Mouse (Mus musculus) limb, embryonic 11.5 days (tissue): ENCODE measurements around the gene Prelp. TPM values are rescaled to one million over a fixed set of nuclear protein-coding genes. Genes with fewer than 3 reads are reported as not detected.
A peak's percentile ranks its signal among the peaks of the same experiment; 100 is the strongest.

Experiments
- ATAC-seq: fragments of 200-750 bp; cut with Nextera tagmentation; 2 replicates; pipeline ENCODE4 v1.8.0; 2017; ENCODE audit warnings: low read depth; ENCODE audit not compliant: insufficient number of reproducible peaks, low FRiP score, low TSS enrichment
- DNase-seq: peaks from one replicate; pipeline ENCODE4 v3.0.0-alpha.2; 2015; ENCODE audit warnings: low spot score
- H3K27ac ChIP-seq: fragments of 300-500 bp; sonication (generic); replicated peaks from 2 replicates; pipeline ENCODE4 v1.5.1; 2014; ENCODE audit warnings: low read depth, mild to moderate bottlenecking, low read length
- H3K27me3 ChIP-seq: fragments of 300-500 bp; sonication (generic); 2 replicates; pipeline ENCODE4 v1.6.1; 2014; ENCODE audit warnings: mild to moderate bottlenecking, low read length, mixed read lengths; ENCODE audit not compliant: control insufficient read depth, insufficient read depth
- H3K36me3 ChIP-seq: fragments of 300-500 bp; sonication (generic); 2 replicates; pipeline ENCODE4 v1.6.1; 2014; ENCODE audit warnings: mild to moderate bottlenecking, low read length, moderate library complexity, mixed read lengths; ENCODE audit not compliant: control insufficient read depth, insufficient read depth
- H3K4me1 ChIP-seq: fragments of 300-500 bp; sonication (generic); 2 replicates; pipeline ENCODE4 v1.6.1; 2014; ENCODE audit warnings: low read length, mixed read lengths; ENCODE audit not compliant: control insufficient read depth, insufficient read depth
- H3K4me2 ChIP-seq: fragments of 300-500 bp; sonication (generic); 2 replicates; pipeline ENCODE4 v1.6.1; 2014; ENCODE audit warnings: low read depth, mild to moderate bottlenecking, moderate library complexity; ENCODE audit not compliant: severe bottlenecking
- H3K4me3 ChIP-seq: fragments of 300-500 bp; sonication (generic); 2 replicates; pipeline ENCODE4 v1.5.1; 2014; ENCODE audit warnings: low read depth, low read length
- H3K9ac ChIP-seq: fragments of 300-500 bp; sonication (generic); 2 replicates; pipeline ENCODE4 v1.6.1; 2014; ENCODE audit warnings: mild to moderate bottlenecking, low read length
- H3K9me3 ChIP-seq: fragments of 300-500 bp; sonication (generic); 2 replicates; pipeline ENCODE4 v1.6.1; 2016; ENCODE audit warnings: low read length; ENCODE audit not compliant: control insufficient read depth
- WGBS: fragments of 180-500 bp; shearing (Covaris S2); extraction: QIAGEN DNeasy Blood & Tissue Kit; methylation state at CpG from one replicate; pipeline ENCODE4 v1.1.7; 2014; 5-methylcytosine and 5-hydroxymethylcytosine counted together
- polyA plus RNA-seq: library from polyadenylated mRNA; unstranded; fragments of >200 nt; fragmentation: Nextera tagmentation; extraction: Ambion mirVana; gene quantifications from 2 replicates; pipeline ENCODE4 v1.2.1, GENCODE M21; 2014

Prelp gene
- polyA plus RNA-seq, 1 experiment from 2014 or later, result 1.5 TPM

DNA sequence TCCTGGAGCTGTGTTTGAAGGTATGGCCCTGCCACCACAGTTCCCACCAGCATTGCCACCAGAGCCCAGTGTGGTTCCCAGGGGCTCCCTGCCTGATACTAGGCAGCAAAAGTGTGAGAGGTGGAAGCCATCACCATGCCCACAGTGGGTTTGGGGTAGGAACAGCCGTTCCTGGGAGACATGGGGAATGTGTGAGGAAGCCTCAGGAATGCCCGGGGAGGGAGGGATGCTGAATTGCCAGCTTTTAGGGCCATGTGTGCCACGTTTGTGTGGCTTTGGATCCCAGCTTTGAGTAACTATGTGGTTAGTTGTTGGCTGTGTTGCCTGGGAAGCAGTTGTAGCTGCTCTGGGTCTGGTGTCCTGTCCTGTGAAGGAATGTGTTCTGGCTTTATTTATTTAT, 20.7 kb upstream of the Prelp start:
- Histone ChIP-seq H3K9ac (no peak overlapping the region), H3K27ac (no peak overlapping the region), H3K4me3 (no peak overlapping the region), H3K9me3 (no peaks in the 10 kb centered on the region; the same call in 1 of the 2 replicates), H3K36me3 (no peaks in the 10 kb centered on the region), H3K4me1 (peaks cover 9% of the 10 kb centered on the region), H3K27me3 (no peaks in the 10 kb centered on the region), H3K4me2 (no peak overlapping the region; the same call in 1 of the 2 replicates)
- DNase-seq, result no peak
- ATAC-seq, result no peak
- 67% methylated on average over 3 of the region's 3 CpGs for WGBS

DNA sequence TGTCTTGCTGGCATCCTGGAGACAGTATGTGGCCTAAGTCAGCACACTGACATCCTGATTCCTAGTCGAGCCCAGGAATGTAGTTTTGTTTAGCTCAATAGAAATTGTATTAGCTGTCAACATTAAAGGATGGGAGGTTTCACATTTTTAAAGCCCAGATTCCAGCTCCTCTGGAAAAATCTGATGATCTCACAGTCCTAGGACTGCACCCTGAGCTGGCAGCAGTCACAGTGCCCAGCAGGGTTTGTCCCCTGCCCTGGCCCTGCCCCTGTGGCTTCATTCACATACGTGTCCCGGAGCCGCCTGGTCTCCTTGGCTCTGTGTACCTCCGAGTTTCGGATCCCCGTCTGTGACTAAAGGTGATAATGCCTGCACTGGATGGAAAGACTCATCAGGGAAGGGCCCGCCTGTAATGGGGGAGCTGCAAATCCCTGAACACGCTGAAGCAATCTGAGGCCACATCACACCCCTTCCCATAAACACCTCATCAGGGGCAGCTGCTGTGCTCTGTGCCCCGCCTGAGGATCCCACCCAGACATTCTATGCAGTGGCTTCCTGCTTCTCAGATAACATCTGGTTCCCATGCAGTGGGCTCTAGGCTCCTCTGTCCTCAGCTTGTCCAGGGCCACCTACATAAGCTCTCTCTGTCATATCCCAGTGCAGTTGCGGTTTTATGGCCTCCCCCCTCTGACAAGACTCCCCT, 20.1 kb upstream of the Prelp start:
- H3K4me2 ChIP-seq, result no peak overlapping the region; the same call in 1 of the 2 replicates
- H3K9me3 ChIP-seq, result no peaks in the 10 kb centered on the region; the same call in 1 of the 2 replicates
- no peaks in the 10 kb centered on the region for H3K27me3 ChIP-seq
- no peaks in the 10 kb centered on the region for H3K36me3 ChIP-seq
- 25% methylated on average over 11 of the region's 11 CpGs for WGBS
- ATAC-seq, result peak; percentile 85
- no peak overlapping the region for H3K27ac ChIP-seq
- no peak overlapping the region for H3K4me3 ChIP-seq
- peaks cover 9% of the 10 kb centered on the region for H3K4me1 ChIP-seq
- DNase-seq, result peak; percentile 78
- no peak overlapping the region for H3K9ac ChIP-seq

DNA sequence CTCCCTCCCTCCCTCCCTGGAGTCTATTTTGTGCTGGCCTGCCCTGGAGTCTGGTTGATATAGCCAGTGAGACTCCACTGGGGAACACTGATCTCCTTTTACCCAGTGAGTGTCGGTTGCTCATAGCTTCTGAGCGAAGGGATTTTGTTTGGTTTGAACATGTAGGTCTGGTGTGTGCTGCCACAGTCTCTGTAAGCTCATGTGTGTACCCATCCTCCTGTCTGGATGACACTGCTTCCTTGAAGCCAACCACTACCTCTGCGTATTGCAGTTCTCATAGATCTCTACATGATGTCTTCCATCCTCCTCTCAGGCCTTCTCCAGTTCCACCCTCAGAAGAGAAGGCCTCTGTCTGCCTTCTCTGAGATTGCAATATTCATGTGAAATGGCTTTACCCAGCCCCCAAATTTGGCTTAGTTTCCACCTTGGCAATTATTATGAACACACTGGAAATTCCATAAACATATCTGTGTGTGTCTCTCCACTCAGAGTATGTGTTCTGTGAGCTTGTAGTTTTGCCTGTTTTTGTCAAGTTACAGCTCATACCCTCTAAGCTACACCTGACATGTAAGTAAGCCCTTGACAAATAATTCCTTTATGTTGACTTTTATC, 19.4 kb upstream of the Prelp start:
- H3K4me2 ChIP-seq, result no peak overlapping the region
- H3K4me1 ChIP-seq, result peaks cover 9% of the 10 kb centered on the region
- H3K27me3 ChIP-seq, result no peaks in the 10 kb centered on the region
- 83% methylated on average over 3 of the region's 3 CpGs for WGBS
- DNase-seq (no peak), ATAC-seq (no peak)
- no peaks in the 10 kb centered on the region for H3K36me3 ChIP-seq
- no peak overlapping the region for H3K27ac ChIP-seq
- H3K4me3 ChIP-seq, result no peak overlapping the region
- no peaks in the 10 kb centered on the region; the same call in 1 of the 2 replicates for H3K9me3 ChIP-seq
- H3K9ac ChIP-seq, result no peak overlapping the region

- Histone ChIP-seq H3K4me3 (no peak overlapping the region), H3K9ac (no peak overlapping the region), H3K4me2 (no peak overlapping the region), H3K27me3 (no peaks in the 10 kb centered on the region), H3K9me3 (no peaks in the 10 kb centered on the region; the same call in 1 of the 2 replicates), H3K4me1 (peaks cover 9% of the 10 kb centered on the region), H3K27ac (no peak overlapping the region), H3K36me3 (no peaks in the 10 kb centered on the region)
- DNase-seq, result no peak
- WGBS, result 86% methylated on average over 8 of the region's 8 CpGs
- ATAC-seq, result no peak
Observed at GRCm38 (mm10) chr1:133939708-133940107, 18.5 kb upstream of the Prelp start.

DNA sequence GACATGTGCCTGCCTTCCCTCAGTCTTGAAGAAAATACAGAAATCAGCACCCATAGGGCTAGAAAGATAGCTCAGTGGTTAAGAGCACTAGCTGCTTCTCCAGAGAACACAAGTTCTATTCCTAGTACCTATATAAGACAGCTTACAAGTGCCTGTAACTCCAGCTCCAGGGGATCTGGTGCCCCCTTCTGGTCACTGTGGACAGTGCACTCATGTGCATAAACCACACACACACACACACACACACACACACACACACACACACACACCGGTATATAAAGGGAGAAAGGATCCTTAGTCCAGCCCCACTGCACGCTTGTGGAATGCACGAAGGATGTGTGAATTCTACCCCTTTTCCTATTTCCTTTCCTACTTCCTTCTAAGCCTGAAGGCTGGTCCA, 15.0 kb upstream of the Prelp start:
- H3K4me3 ChIP-seq, result no peak overlapping the region
- no peak overlapping the region for H3K9ac ChIP-seq
- WGBS, result 96% methylated on average over 3 of the region's 3 CpGs

GRCm38 (mm10) chr1:133934354-133934963, 13.2 kb upstream of the Prelp start:
- H3K4me3 ChIP-seq, result no peak overlapping the region
- no peaks in the 10 kb centered on the region for H3K9me3 ChIP-seq
- no peak overlapping the region for H3K4me2 ChIP-seq
- 88% methylated on average over 10 of the region's 10 CpGs for WGBS
- H3K27ac ChIP-seq, result no peak overlapping the region
- peaks cover 8% of the 10 kb centered on the region; the same call in 1 of the 2 replicates for H3K4me1 ChIP-seq
- ATAC-seq, result no peak
- no peaks in the 10 kb centered on the region for H3K27me3 ChIP-seq
- DNase-seq, result no peak
- H3K36me3 ChIP-seq, result no peaks in the 10 kb centered on the region
- no peak overlapping the region for H3K9ac ChIP-seq

More for the DNA sequence above, 15.0 kb upstream of the Prelp start:
- Histone ChIP-seq H3K9me3 (no peaks in the 10 kb centered on the region), H3K36me3 (no peaks in the 10 kb centered on the region), H3K27ac (no peak overlapping the region), H3K4me1 (peaks cover 10% of the 10 kb centered on the region), H3K4me2 (no peak overlapping the region), H3K27me3 (no peaks in the 10 kb centered on the region)
- DNase-seq (no peak), ATAC-seq (no peak)

GRCm38 (mm10) chr1:133933301-133934195, 12.3 kb upstream of the Prelp start:
- 55% methylated on average over 14 of the region's 14 CpGs for WGBS
- no peaks in the 10 kb centered on the region for H3K27me3 ChIP-seq
- H3K4me1 ChIP-seq, result peaks cover 8% of the 10 kb centered on the region; the same call in 1 of the 2 replicates
- H3K9ac ChIP-seq, result no peak overlapping the region
- H3K36me3 ChIP-seq, result no peaks in the 10 kb centered on the region
- ATAC-seq, result no peak; the same call in 1 of the 2 replicates
- no peak overlapping the region for H3K4me2 ChIP-seq
- no peak overlapping the region for H3K4me3 ChIP-seq
- H3K9me3 ChIP-seq, result no peaks in the 10 kb centered on the region
- no peak for DNase-seq
- H3K27ac ChIP-seq, result no peak overlapping the region

GRCm38 (mm10) chr1:133929980-133930379, 8.8 kb upstream of the Prelp start:
- Histone ChIP-seq H3K4me3 (no peak overlapping the region), H3K27me3 (no peaks in the 10 kb centered on the region), H3K4me2 (no peak overlapping the region), H3K9me3 (no peaks in the 10 kb centered on the region), H3K36me3 (no peaks in the 10 kb centered on the region), H3K27ac (no peak overlapping the region), H3K9ac (no peak overlapping the region), H3K4me1 (peaks cover 8% of the 10 kb centered on the region; the same call in 1 of the 2 replicates)
- WGBS, result 63% methylated on average over 3 of the region's 3 CpGs
- DNase-seq (no peak), ATAC-seq (no peak)
